Mouse (Mus musculus): ENCODE data around the gene Qsox2.

DNA sequence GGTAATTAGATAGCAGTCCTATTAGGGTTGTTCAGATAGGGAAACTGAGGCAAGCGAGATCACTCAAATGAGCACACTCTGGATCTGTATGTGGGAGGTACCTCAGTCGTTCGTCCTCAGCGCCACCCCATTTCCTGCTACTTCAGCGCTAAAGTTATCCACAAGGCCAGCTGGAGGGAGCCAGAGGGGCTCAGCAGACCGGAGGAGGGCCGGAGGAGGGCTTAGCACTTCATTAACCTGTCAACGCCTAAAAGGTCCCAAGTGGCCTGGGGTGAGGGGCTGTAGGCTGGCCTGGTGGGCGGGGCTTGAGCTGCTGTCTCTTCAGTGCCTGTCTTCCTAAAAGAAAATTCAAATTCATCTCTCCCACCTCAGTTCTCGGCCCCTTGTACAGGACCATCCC is 38.8 kb downstream of the Qsox2 start:
- TF ChIP-seq CTCF (IDR thresholded peaks at IDR 0.05; ENCODE audit: borderline replicate concordance, insufficient read depth, low read depth, low read length) (no peak), POLR2A (IDR thresholded peaks at IDR 0.05; ENCODE audit: borderline replicate concordance, insufficient read depth, low read length) (no peak)

Measured in cerebellum, adult 2 months (tissue).